Mouse (Mus musculus) cortical plate, adult 2 months (tissue): Measurements from ENCODE around the gene Ank3.

Source experiments
- CTCF ChIP-seq: fragments of 200-500 bp; IDR thresholded peaks from 2 replicates; pipeline ENCODE4 v1.5.1; 2011; ENCODE audit warnings: mild to moderate bottlenecking, control low read depth, low read length; ENCODE audit not compliant: insufficient read depth; ENCODE audit errors: extremely low read depth
- POLR2A ChIP-seq: fragments of 200-500 bp; IDR thresholded peaks from 2 replicates; pipeline ENCODE4 v1.6.1; 2011; ENCODE audit warnings: mild to moderate bottlenecking, low read length, control low read depth; ENCODE audit not compliant: insufficient read depth; ENCODE audit errors: extremely low read depth

- TF ChIP-seq POLR2A (no peak), CTCF (no peak)
These were observed 291.8 kb downstream of the Ank3 start for GRCm38 (mm10) chr10:69690131-69690960.
